Mouse (Mus musculus): ENCODE measurements around the gene Gnao1.

- no peak for TF ChIP-seq CTCF (IDR thresholded peaks at IDR 0.05; ENCODE audit: borderline replicate concordance, insufficient read depth, low read length)
- no peak for TF ChIP-seq POLR2A (IDR thresholded peaks at IDR 0.05; ENCODE audit: low read depth, low read length)
These were observed 48.5 kb downstream of the Gnao1 start for GRCm38 (mm10) chr8:93858286-93858685.
